Mouse (Mus musculus): ENCODE measurements around the gene Mtmr2.

The Mtmr2 gene

GRCm38 (mm10) chr9:13807657-13808056 is 59.4 kb downstream of the Mtmr2 start:
- no peak for DNase-seq

GRCm38 (mm10) chr9:13809937-13810336 is 61.7 kb downstream of the Mtmr2 start:
- no peak for DNase-seq

DNA sequence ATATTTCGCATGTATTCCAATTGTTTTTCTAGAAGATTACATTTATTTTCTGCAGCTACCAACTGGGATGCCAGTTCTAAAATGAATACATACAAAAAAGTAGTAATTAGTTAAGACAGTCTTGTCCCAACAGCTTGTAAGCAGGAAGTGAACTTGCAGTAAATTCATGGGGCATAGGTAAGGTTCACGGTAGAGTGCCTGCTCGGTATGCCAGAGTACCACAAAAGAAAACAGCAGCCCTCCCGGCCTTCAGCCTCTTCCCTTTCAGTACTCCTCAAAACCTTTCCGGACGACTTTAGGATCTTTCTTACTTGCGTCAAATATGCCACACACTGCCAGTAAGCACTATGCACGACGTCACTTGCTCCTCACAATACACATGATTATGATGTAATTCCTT is 70.2 kb downstream of the Mtmr2 start:
- no peak for DNase-seq

- no peak for DNase-seq
These were observed 72.6 kb downstream of the Mtmr2 start for GRCm38 (mm10) chr9:13820774-13821173.

- DNase-seq: no peak
These were observed 77.7 kb downstream of the Mtmr2 start for GRCm38 (mm10) chr9:13825896-13826295.

- peak; percentile 36 for DNase-seq
These were observed 78.2 kb downstream of the Mtmr2 start for GRCm38 (mm10) chr9:13826391-13826805.

DNA sequence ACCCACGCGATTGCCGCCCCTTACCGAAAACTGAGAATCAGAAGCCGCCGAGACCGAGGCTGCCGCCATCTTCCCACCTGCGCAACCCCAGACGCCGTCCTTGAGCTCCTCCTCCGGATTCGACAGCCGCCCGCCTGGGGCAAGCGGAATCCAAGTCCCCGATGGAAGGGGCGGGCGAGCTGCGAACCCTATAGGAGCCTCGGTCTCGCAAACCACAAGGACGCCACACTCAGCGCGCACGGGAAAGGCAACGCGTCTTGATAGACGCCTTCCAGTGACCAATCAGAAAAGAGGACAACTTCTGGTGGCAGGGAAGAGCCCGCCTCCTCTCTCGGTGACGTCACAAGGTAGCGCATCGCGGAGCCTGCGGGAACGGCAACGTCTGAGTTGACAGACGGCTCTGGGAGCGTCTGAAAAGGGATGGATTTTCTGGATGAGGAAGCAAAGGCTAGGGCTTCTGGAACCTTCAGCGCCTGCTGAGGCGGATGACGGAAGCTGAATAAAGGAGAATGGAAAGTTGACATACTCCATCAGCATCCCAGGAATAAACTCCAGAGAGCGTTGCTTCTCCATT is 78.7 kb downstream of the Mtmr2 start, which contains the start of gene Cep57:
TSS of gene Cep57 (minus strand) at position 276 of the 574 bp plus-strand sequence.
- DNase-seq: peak; percentile 92

DNA sequence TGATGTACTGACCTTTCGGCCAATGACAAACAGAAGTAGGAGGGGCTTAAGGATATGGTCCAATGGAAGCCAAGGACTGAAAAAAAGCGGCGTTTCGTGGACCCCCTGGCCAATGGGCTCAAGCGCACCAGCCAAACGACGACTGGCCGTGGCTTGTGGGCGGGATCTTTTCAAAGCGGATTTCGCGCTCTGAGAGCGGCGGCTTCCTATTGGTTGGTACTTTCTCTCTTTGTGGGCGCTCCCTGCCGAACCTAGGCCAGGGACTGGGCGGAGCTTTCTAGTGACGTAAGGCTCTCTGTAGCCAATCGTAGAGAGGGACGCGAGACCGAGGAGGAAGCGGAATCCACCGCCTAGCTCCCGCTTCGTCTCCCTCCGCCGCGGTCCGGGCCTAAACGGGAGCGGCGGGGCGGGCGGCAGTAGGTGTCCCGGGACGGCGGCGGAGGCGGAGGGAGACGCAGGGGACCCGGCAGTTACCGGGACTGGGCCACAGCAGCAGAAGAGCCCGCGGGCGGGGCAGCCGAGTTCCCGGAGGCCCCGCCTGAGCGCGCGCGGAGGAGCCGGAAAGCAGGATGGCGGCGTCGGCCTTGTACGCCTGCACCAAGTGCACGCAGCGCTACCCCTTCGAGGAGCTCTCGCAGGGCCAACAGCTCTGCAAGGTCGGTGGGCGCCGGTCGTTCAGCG is 79.3 kb downstream of the Mtmr2 start, which contains the start of gene Fam76b:
TSS of gene Fam76b (plus strand) at position 311 of the 681 bp plus-strand sequence.
- peak; percentile 97 for DNase-seq

GRCm38 (mm10) chr9:13828087-13828441 is 79.9 kb downstream of the Mtmr2 start:
- no peak for DNase-seq

DNA sequence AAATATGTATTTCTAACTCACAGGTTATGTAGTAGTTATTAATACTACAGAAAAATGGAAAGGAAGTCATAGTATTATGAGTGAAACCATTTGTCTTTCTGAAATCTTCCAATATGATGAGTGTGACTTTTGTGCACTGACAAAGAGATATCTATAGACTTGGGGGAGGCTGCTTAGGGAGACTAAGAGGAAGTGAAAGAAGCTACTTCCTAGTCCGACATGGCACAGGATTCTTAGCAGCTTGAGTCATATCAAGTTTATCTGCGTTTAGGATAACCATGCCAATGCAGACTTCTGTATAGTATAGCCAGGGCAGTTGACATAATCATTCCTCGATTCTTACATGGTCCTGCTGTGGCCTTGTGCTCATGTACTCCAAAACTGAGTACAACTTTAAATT is 87.0 kb downstream of the Mtmr2 start:
- DNase-seq: no peak

GRCm38 (mm10) chr9:13836726-13837125 is 88.5 kb downstream of the Mtmr2 start:
- no peak for DNase-seq

- DNase-seq: no peak
These were observed 99.4 kb downstream of the Mtmr2 start for GRCm38 (mm10) chr9:13847591-13847990.

GRCm38 (mm10) chr9:13848481-13849480 is 100.6 kb downstream of the Mtmr2 start:
- DNase-seq: peak; percentile 9

DNA sequence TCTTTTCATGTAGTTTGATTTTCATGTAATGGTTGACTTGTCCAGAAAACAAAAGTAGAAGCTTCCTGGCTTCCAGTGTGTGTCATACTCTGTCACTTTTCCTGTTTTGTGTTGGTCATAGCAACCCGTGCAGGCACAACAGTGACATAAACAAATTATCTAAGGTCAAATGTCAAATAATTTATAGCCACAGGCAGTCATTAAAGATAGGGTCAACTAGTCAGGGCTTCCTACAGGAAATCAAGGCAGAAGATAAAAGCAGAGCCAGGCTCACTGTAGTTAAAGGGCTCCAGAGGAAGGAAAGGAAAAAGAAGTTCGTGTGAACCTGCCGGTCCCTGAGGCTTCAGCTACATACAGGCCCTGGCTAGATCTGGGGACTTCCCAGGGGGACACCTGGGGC is 105.7 kb downstream of the Mtmr2 start:
- DNase-seq: no peak

All from right cerebral cortex, postnatal 14 days (tissue).